Mouse (Mus musculus): ENCODE measurements around the gene Krtap27-1. TPM values are rescaled to one million over a fixed set of nuclear protein-coding genes. Genes with fewer than 3 reads are reported as not detected.

The Krtap27-1 gene
- polyA plus RNA-seq, 1 experiment from 2014 or later: not detected

DNA sequence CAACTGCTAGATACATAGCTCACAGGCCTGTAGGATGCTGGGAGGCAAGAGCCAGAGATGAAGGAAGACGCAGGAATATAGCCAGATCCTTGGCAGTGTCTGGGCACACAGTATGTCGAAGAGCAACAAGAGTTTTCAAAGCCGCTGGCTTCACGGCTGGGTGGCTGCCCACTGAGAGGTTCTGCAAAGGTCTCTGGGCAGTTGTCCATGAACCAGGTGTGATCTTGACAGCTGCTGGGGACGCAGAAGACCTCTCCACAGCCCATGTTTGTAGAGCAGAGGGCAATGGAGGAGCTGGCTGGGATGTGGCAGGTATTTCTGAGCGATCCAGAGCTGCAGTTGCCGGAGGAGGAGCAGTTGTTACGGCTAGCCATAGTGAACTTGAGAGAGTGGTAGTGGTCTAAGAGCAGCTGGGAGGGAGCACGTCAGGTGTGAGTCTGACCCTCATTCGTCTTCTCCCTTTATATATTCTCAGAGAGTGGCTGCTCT lies 24.1 kb downstream of the Krtap27-1 start, which contains the start of gene Krtap26-1:
Gene Krtap26-1, minus strand, starts transcription at position 439 of the 489 bp plus-strand sequence.
- DNase-seq (ENCODE audit: low spot score): no peak
- no peaks in the 10 kb centered on the region for H3K27me3 ChIP-seq (ENCODE audit: low read depth, poor library complexity, severe bottlenecking)
- no peaks in the 10 kb centered on the region for H3K36me3 ChIP-seq
- no peaks in the 10 kb centered on the region for H3K4me1 ChIP-seq
- H3K27ac ChIP-seq (replicated peaks): no peak within 1 kb of the TSS
- H3K9me3 ChIP-seq (replicated peaks): no peaks in the 10 kb centered on the region
- 86% methylated on average over 10 of the region's 10 CpGs for WGBS
- no peak within 1 kb of the TSS for H3K4me3 ChIP-seq

DNA sequence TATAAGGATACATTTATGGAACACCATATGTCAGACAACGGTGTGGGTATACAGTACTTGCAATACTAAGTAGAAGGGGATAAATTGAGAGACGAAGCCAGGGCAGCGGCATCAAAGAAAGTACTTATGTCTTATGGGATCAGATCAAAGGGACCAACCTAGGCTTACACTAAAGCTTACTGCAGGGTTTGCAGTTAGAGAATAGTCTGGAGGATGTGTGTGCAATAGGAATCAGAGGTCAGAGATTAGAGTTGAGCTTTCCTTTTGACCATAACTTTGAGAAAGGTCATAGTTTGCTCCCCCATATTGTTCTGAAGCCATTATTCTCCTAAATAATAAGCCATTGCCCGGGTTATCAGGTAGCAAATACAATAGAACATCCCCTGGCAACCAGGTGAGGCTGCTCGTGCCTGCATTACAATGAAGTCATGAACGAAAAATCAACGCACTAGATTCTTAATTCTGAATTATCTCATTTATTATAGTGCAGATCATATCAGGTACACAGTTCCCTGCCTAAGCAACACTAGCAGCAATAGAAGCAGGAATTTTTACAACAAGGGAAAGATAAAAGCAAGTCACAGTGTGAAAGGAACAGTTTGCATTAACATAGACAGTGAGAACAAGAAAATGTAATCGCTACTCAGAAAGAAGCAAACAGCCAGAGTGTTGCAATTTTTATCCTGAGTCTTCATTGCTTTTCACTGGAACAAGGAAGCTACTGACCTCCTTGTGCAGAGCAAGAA lies 24.9 kb downstream of the Krtap27-1 start:
- no peaks in the 10 kb centered on the region for H3K4me1 ChIP-seq
- no peak overlapping the region for H3K4me3 ChIP-seq
- no peak for DNase-seq (ENCODE audit: low spot score)
- WGBS: 89% methylated on average over 8 of the region's 8 CpGs
- H3K9me3 ChIP-seq (replicated peaks): no peaks in the 10 kb centered on the region
- H3K36me3 ChIP-seq: no peaks in the 10 kb centered on the region
- H3K27me3 ChIP-seq (ENCODE audit: low read depth, poor library complexity, severe bottlenecking): no peaks in the 10 kb centered on the region
- H3K27ac ChIP-seq (replicated peaks): no peak overlapping the region

DNA sequence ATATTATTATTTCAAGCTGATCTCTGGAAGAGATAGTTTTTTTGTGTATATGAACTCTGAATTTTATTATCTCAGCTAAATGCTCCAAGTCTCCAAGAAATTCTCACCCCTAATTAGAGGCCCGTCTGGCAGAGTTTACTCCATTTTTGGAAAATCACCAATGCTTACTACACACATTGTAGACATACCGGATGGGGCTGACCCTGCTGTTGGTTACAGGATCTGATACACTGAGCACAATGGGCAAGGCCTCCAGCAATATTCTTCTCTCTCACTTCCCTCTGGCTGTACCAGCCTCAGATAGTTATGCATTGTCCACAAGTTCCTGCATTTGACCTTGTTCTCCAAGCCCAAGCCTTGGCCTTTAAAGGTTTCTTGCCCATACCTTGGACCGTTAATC lies 31.4 kb downstream of the Krtap27-1 start:
- Histone ChIP-seq H3K4me3 (no peak overlapping the region), H3K36me3 (no peaks in the 10 kb centered on the region), H3K9me3 (replicated peaks) (no peaks in the 10 kb centered on the region), H3K27me3 (ENCODE audit: low read depth, poor library complexity, severe bottlenecking) (no peaks in the 10 kb centered on the region), H3K4me1 (no peaks in the 10 kb centered on the region), H3K27ac (replicated peaks) (no peak overlapping the region)
- WGBS: 90% methylated on average over 3 of the region's 3 CpGs
- DNase-seq (ENCODE audit: low spot score): no peak

DNA sequence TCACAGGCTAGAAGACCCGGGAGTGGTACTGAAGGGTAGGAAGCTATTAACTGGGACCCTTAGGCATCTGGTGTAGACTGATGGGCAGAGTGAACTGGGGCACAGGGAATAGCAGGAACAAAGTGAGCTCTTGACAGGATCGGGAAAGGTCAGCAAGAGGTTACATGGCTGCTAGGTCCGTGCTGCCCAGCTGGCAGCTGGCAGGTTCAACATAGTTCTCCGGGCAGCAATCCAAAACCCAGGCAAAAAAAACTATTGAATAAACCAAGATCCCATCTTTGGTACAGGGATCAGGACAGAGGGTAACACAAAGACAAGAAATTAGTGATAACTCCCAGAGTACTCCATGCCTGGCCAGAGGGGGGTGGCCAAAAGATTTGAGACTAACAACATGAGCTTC lies 36.3 kb downstream of the Krtap27-1 start:
- Histone ChIP-seq H3K9me3 (replicated peaks) (no peaks in the 10 kb centered on the region), H3K4me1 (no peaks in the 10 kb centered on the region), H3K27me3 (ENCODE audit: low read depth, poor library complexity, severe bottlenecking) (no peaks in the 10 kb centered on the region), H3K36me3 (no peaks in the 10 kb centered on the region), H3K4me3 (no peak overlapping the region), H3K27ac (replicated peaks) (no peak overlapping the region)
- 81% methylated on average over 4 of the region's 4 CpGs for WGBS
- no peak for DNase-seq (ENCODE audit: low spot score)

DNA sequence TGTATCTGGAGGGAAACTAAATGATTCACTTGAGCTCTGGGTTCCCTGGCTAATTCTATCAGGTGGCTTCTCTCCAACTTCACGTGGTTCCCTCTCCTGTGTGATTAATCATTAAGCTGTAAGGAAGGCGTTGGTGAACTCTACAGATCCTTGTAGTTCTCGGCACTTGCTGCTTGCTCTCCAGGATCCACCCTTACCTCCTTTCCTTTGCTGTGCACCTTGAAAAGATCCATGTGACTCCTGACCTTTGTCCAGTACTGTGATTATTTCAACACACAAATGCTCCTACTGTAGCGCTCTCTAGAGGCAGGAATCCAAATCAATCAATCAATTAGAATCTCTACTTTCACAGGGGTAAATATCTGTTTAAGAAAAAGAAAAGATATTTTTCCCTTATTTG lies 40.0 kb downstream of the Krtap27-1 start:
- WGBS: 82% methylated on average over 4 of the region's 4 CpGs
- no peak overlapping the region for H3K4me3 ChIP-seq
- H3K9me3 ChIP-seq (replicated peaks): no peaks in the 10 kb centered on the region
- no peak overlapping the region for H3K27ac ChIP-seq (replicated peaks)
- H3K4me1 ChIP-seq: no peaks in the 10 kb centered on the region
- H3K27me3 ChIP-seq (ENCODE audit: low read depth, poor library complexity, severe bottlenecking): no peaks in the 10 kb centered on the region
- no peaks in the 10 kb centered on the region for H3K36me3 ChIP-seq
- DNase-seq (ENCODE audit: low spot score): no peak

DNA sequence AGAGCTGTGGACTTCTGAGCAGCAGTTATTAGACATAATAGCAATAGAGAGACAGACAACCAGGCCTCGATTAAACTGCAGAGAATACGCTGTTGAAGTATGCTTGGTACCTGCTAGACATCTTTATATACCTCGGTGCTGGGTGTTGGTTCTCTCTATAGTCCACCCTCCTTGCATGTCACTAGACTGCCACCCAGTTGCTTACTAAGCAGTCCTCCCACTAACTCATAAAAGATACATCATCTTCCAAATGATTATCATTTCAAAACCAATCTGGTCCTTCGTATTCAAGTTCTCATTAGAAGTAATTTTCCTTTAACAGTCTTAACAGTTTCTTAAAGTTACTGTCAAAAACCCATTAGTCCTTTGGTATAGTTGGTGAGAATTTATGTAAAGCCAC lies 43.9 kb downstream of the Krtap27-1 start, which contains the start of gene 2310079G19Rik:
Gene 2310079G19Rik, minus strand, starts transcription at position 101 of the 400 bp plus-strand sequence.
- Histone ChIP-seq H3K9me3 (replicated peaks) (no peaks in the 10 kb centered on the region), H3K27ac (replicated peaks) (no peak within 1 kb of the TSS), H3K4me1 (no peaks in the 10 kb centered on the region), H3K4me3 (no peak within 1 kb of the TSS), H3K27me3 (ENCODE audit: low read depth, poor library complexity, severe bottlenecking) (no peaks in the 10 kb centered on the region), H3K36me3 (no peaks in the 10 kb centered on the region)
- 92% methylated on average over 4 of the region's 4 CpGs for WGBS
- no peak for DNase-seq (ENCODE audit: low spot score)

Other genes with a start within 250 kb of the Krtap27-1 start
- gene Cldn17, start 164.7 kb downstream of the Krtap27-1 start, polyA plus RNA-seq (2016; fragmentation: Nextera tagmentation; extraction: Ambion mirVana): not detected in 2 replicates
- 0.62 and 0.80 TPM in 2 replicates for gene Cldn8, start 108.5 kb downstream of the Krtap27-1 start, polyA plus RNA-seq (2016; fragmentation: Nextera tagmentation; extraction: Ambion mirVana)
- gene Krtap24-1, start 59.4 kb downstream of the Krtap27-1 start, polyA plus RNA-seq (2016; fragmentation: Nextera tagmentation; extraction: Ambion mirVana): not detected in 2 replicates
- not detected in 2 replicates for gene 2310079G19Rik, start 44.0 kb downstream of the Krtap27-1 start, polyA plus RNA-seq (2016; fragmentation: Nextera tagmentation; extraction: Ambion mirVana)
- gene Krtap26-1, start 23.9 kb downstream of the Krtap27-1 start, polyA plus RNA-seq (2016; fragmentation: Nextera tagmentation; extraction: Ambion mirVana): not detected in 2 replicates
- gene 2310061N02Rik, start 36.3 kb upstream of the Krtap27-1 start, polyA plus RNA-seq (2016; fragmentation: Nextera tagmentation; extraction: Ambion mirVana): not detected in 2 replicates
- gene Krtap13-1, start 57.2 kb upstream of the Krtap27-1 start, polyA plus RNA-seq (2016; fragmentation: Nextera tagmentation; extraction: Ambion mirVana): not detected in 2 replicates
- gene Krtap13, start 80.0 kb upstream of the Krtap27-1 start, polyA plus RNA-seq (2016; fragmentation: Nextera tagmentation; extraction: Ambion mirVana): not detected in 2 replicates
- gene 2310034C09Rik, start 87.2 kb upstream of the Krtap27-1 start, polyA plus RNA-seq (2016; fragmentation: Nextera tagmentation; extraction: Ambion mirVana): not detected in 2 replicates
- gene 2310057N15Rik, start 102.5 kb upstream of the Krtap27-1 start, polyA plus RNA-seq (2016; fragmentation: Nextera tagmentation; extraction: Ambion mirVana): not detected in 2 replicates
- not detected in 2 replicates for gene Gm5965, start 106.2 kb upstream of the Krtap27-1 start, polyA plus RNA-seq (2016; fragmentation: Nextera tagmentation; extraction: Ambion mirVana)
- not detected in 2 replicates for gene Gm20741, start 140.5 kb upstream of the Krtap27-1 start, polyA plus RNA-seq (2016; fragmentation: Nextera tagmentation; extraction: Ambion mirVana)
- not detected in 2 replicates for gene Krtap15, start 148.5 kb upstream of the Krtap27-1 start, polyA plus RNA-seq (2016; fragmentation: Nextera tagmentation; extraction: Ambion mirVana)
- not detected in 2 replicates for gene Krtap14, start 154.5 kb upstream of the Krtap27-1 start, polyA plus RNA-seq (2016; fragmentation: Nextera tagmentation; extraction: Ambion mirVana)
- not detected in 2 replicates for gene Krtap19-1, start 197.7 kb upstream of the Krtap27-1 start, polyA plus RNA-seq (2016; fragmentation: Nextera tagmentation; extraction: Ambion mirVana)
- not detected in 2 replicates for gene Krtap19-2, start 202.6 kb upstream of the Krtap27-1 start, polyA plus RNA-seq (2016; fragmentation: Nextera tagmentation; extraction: Ambion mirVana)
- not detected in 2 replicates for gene Krtap19-3, start 206.4 kb upstream of the Krtap27-1 start, polyA plus RNA-seq (2016; fragmentation: Nextera tagmentation; extraction: Ambion mirVana)
- gene Krtap19-4, start 213.4 kb upstream of the Krtap27-1 start, polyA plus RNA-seq (2016; fragmentation: Nextera tagmentation; extraction: Ambion mirVana): not detected in 2 replicates
- not detected in 2 replicates for gene Krtap19-5, start 224.8 kb upstream of the Krtap27-1 start, polyA plus RNA-seq (2016; fragmentation: Nextera tagmentation; extraction: Ambion mirVana)

Data from midbrain, embryonic 10.5 days (tissue).